Mouse (Mus musculus): ENCODE results near the gene Tsga10ip. TPM values are rescaled to one million over a fixed set of nuclear protein-coding genes. Genes with fewer than 3 reads are reported as not detected.

Gene Tsga10ip
- 1 to 10 TPM in 1 of 2 experiments, under 1 TPM in 1; 0.94 to 1.5 TPM for polyA plus RNA-seq (2017; shearing (Covaris generic))

DNA sequence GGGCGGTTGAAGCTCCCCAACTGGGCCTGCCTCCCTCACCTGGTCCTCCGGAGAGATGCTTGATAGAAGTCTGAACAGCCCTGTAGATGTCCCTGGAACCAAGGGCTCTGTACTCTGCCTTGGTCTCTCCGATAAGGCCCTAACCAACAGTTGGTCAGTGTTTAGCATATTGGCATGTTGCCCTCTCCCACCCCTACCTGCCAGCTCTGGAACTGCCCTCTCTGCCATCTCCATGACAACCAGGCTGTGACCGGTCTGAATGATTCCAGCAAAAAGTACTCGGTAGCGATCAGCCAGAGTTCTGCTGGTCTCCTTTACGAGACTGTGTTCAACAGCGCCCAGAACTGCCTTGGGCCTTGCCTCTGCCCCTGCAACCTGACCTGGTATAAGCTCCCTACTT lies at the start of gene Tsga10ip:
Tsga10ip (minus strand) TSS at position 234 of the 400 bp plus-strand sequence.

DNA sequence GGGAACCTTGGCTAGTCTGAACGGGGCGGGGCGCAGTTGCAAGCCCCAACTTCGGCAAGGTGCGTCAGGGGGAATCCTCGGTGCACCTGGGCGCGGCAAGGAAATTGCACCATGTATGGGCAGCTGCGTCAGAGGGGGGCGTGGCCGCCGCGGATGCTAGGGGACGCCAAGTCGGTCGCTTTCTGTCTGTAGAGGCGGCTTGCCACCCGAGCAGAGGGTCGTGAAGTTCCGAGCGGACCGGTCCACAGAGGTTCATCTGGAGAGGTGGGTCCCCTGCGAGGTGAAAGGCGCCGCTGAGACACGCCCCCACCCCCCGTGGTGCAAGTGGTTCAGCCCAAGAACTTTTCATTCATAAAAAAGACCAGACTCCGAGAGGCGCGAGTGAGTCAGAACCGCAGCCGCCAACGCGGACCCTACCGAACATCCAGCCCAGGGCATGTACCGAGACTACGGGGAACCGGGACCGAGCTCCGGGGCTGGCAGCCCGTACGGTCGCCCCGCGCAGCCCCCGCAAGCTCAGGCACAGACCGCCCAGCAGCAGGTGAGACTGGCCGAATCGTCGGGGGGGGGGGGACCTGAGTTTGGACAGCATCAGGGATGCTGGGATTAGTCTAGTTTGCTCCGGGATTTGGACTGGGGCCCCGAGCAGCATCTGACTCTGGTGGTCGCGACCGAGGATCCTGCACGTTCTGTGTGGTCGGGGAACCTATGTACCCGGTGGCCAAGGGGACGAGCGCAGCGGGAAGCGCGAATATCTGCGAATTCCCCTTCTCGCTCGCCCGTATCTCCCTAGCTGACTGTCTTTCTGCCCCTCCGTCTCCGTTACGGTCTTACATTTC lies 45.4 kb upstream of the Tsga10ip start, which contains the start of gene Fosl1:
Fosl1 (plus strand) TSS at position 33 of the 839 bp plus-strand sequence.

GRCm38 (mm10) chr19:5424782-5425741 lies 22.7 kb upstream of the Tsga10ip start, which contains the start of the genes Drap1 and AI837181:
Gene Drap1 (minus strand): TSS chr19:5424979.
Gene AI837181 (plus strand): TSS chr19:5425144.

DNA sequence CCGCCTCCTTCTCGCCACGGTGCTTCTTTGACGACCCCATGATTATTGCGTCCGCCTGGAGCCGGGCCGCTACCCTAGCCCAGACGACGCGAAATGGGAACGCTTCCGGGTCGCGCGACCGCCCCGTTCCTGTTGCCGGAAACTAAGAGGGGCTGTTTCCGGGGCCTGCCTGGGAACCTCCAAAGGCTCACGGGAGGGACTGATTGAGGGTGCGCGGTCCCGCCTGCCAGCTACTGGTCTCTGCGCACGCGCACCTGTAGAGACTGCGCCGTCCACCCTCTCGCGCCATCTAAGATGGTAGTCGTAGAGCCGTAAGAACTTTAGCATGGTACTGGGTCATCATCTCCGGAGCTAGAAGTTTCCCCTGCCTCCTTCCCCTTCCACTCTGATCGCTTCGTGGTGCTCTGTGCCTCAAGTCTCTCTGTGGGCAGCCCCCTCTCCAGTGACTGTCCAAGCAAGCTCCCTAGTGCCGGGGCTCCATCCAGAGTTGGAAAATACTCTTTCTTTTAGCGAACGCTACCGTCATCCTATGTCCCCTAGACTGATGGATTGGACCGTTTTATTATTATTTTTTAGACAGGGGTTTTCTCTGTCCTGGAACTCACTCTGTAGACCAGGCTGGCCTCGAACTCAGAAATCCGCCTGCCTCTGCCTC lies 13.6 kb downstream of the Tsga10ip start, which contains the start of gene Sart1:
Sart1 (minus strand) TSS at position 116 of the 655 bp plus-strand sequence.

GRCm38 (mm10) chr19:5367053-5367359 lies 35.3 kb downstream of the Tsga10ip start, which contains the start of gene Banf1:
Gene Banf1 (minus strand): TSS chr19:5367168.

GRCm38 (mm10) chr19:5366175-5367052 lies 35.9 kb downstream of the Tsga10ip start, which contains the start of gene Eif1ad:
Gene Eif1ad (plus strand): TSS chr19:5366741.

DNA sequence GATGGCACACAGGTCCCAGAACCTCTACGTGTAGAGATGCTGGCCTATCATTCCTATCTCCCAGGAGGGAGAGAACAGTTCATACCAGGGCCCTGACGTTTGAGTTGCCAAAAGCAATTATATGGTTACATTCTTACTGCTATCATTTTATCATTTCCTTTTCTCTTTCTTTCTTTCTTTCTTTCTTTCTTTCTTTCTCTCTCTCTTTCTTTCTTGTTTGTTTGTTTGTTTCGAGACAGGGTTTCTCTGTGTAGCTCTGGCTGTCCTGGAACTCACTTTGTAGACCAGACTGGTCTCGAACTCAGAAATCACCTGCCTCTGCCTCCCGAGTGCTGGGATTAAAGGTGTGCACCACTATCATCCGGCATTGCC lies 52.8 kb downstream of the Tsga10ip start, which contains the start of gene Cst6:
Cst6 (minus strand) TSS at position 73 of the 372 bp plus-strand sequence.

Other genes with a start within 250 kb of the Tsga10ip start
- 100 to 1,000 TPM in 1 of 2 experiments, 10 to 100 TPM in 1; 73.5 to 129 TPM for gene Pacs1, start 129.4 kb downstream of the Tsga10ip start, polyA plus RNA-seq (2017; shearing (Covaris generic))
- 100 to 1,000 TPM; 293 to 325 TPM for gene Sf3b2, start 107.1 kb downstream of the Tsga10ip start, polyA plus RNA-seq (2017; shearing (Covaris generic))
- under 1 TPM; 0.10 to 0.39 TPM for gene Gal3st3, start 104.2 kb downstream of the Tsga10ip start, polyA plus RNA-seq (2017; shearing (Covaris generic))
- under 1 TPM in 1 of 2 experiments, not detected in 1; 0.07 TPM for gene Catsper1, start 66.8 kb downstream of the Tsga10ip start, polyA plus RNA-seq (2017; shearing (Covaris generic))
- gene Cst6, start 53.0 kb downstream of the Tsga10ip start, polyA plus RNA-seq (2017; shearing (Covaris generic)), result 1 to 10 TPM; 3.0 to 5.4 TPM
- 10 to 100 TPM; 51.1 to 61.3 TPM for gene Eif1ad, start 35.8 kb downstream of the Tsga10ip start, polyA plus RNA-seq (2017; shearing (Covaris generic))
- gene Banf1, start 35.4 kb downstream of the Tsga10ip start, polyA plus RNA-seq (2017; shearing (Covaris generic)), result 100 to 1,000 TPM; 260 to 336 TPM
- 100 to 1,000 TPM; 177 to 178 TPM for gene Sart1, start 13.8 kb downstream of the Tsga10ip start, polyA plus RNA-seq (2017; shearing (Covaris generic))
- 100 to 1,000 TPM; 175 to 253 TPM for gene Drap1, start 22.5 kb upstream of the Tsga10ip start, polyA plus RNA-seq (2017; shearing (Covaris generic))
- gene AI837181, start 22.6 kb upstream of the Tsga10ip start, polyA plus RNA-seq (2017; shearing (Covaris generic)), result 10 to 100 TPM; 35.9 to 38.9 TPM
- under 1 TPM in 1 of 2 experiments, not detected in 1; 0.10 TPM for gene Fosl1, start 45.0 kb upstream of the Tsga10ip start, polyA plus RNA-seq (2017; shearing (Covaris generic))
- 10 to 100 TPM; 10.6 to 11.9 TPM for gene Ccdc85b, start 55.4 kb upstream of the Tsga10ip start, polyA plus RNA-seq (2017; shearing (Covaris generic))
- 100 to 1,000 TPM; 135 to 140 TPM for gene Fibp, start 58.1 kb upstream of the Tsga10ip start, polyA plus RNA-seq (2017; shearing (Covaris generic))
- 100 to 1,000 TPM; 166 to 186 TPM for gene Ctsw, start 66.0 kb upstream of the Tsga10ip start, polyA plus RNA-seq (2017; shearing (Covaris generic))
- 1 to 10 TPM; 1.6 to 3.1 TPM for gene Efemp2, start 71.4 kb upstream of the Tsga10ip start, polyA plus RNA-seq (2017; shearing (Covaris generic))
- gene Mus81, start 85.9 kb upstream of the Tsga10ip start, polyA plus RNA-seq (2017; shearing (Covaris generic)), result 10 to 100 TPM; 56.5 to 60.6 TPM
- gene Cfl1, start 87.9 kb upstream of the Tsga10ip start, polyA plus RNA-seq (2017; shearing (Covaris generic)), result 1,000 to 10,000 TPM; 4,073 to 4,463 TPM
- gene 1700020D05Rik, start 101.3 kb upstream of the Tsga10ip start, polyA plus RNA-seq (2017; shearing (Covaris generic)), result under 1 TPM in 1 of 2 experiments, not detected in 1; 0.22 TPM
- gene Snx32, start 108.0 kb upstream of the Tsga10ip start, polyA plus RNA-seq (2017; shearing (Covaris generic)), result 10 to 100 TPM; 10.7 to 22.0 TPM
- under 1 TPM in 1 of 2 experiments, not detected in 1; 0.57 TPM for gene Ovol1, start 158.1 kb upstream of the Tsga10ip start, polyA plus RNA-seq (2017; shearing (Covaris generic))
- gene Ap5b1, start 165.5 kb upstream of the Tsga10ip start, polyA plus RNA-seq (2017; shearing (Covaris generic)), result 10 to 100 TPM; 11.7 to 22.5 TPM
- gene Rnaseh2c, start 199.3 kb upstream of the Tsga10ip start, polyA plus RNA-seq (2017; shearing (Covaris generic)), result 100 to 1,000 TPM; 104 to 115 TPM
- gene Kat5, start 207.7 kb upstream of the Tsga10ip start, polyA plus RNA-seq (2017; shearing (Covaris generic)), result 10 to 100 TPM; 37.2 to 37.4 TPM
- 100 to 1,000 TPM; 137 to 140 TPM for gene Rela, start 235.0 kb upstream of the Tsga10ip start, polyA plus RNA-seq (2017; shearing (Covaris generic))

All from activated CD4-positive, CD25-positive, alpha-beta regulatory T cell (primary cell).